Mouse (Mus musculus) left cerebral cortex, adult 6 months (tissue): ENCODE results near the gene a. TPM values are rescaled to one million over a fixed set of nuclear protein-coding genes. Genes with fewer than 3 reads are reported as not detected.

Experiments
- long read RNA-seq, 2 experiments: library from polyadenylated mRNA; unstranded; transcript quantifications; one replicate each; pipeline ENCODE4 v2.0.0; 2019 to 2020
- polyA plus RNA-seq: library from polyadenylated mRNA; unstranded; fragments of <200 nt; fragmentation: Nextera tagmentation; gene quantifications from 2 replicates; pipeline ENCODE4 v1.2.3, GENCODE M21; 2021

The a gene
- 0.47 and 0.90 TPM in 2 replicates for polyA plus RNA-seq
- long read RNA-seq, experiment 1, partial matches to known transcripts = 0 of 3 reads
- long read RNA-seq, experiment 1, other reads (novel, unspliced or antisense) = 3 of 3 reads
- long read RNA-seq, experiment 2, partial matches to known transcripts = 0 of 2 reads
- long read RNA-seq, experiment 2, other reads (novel, unspliced or antisense) = 2 of 2 reads

DNA sequence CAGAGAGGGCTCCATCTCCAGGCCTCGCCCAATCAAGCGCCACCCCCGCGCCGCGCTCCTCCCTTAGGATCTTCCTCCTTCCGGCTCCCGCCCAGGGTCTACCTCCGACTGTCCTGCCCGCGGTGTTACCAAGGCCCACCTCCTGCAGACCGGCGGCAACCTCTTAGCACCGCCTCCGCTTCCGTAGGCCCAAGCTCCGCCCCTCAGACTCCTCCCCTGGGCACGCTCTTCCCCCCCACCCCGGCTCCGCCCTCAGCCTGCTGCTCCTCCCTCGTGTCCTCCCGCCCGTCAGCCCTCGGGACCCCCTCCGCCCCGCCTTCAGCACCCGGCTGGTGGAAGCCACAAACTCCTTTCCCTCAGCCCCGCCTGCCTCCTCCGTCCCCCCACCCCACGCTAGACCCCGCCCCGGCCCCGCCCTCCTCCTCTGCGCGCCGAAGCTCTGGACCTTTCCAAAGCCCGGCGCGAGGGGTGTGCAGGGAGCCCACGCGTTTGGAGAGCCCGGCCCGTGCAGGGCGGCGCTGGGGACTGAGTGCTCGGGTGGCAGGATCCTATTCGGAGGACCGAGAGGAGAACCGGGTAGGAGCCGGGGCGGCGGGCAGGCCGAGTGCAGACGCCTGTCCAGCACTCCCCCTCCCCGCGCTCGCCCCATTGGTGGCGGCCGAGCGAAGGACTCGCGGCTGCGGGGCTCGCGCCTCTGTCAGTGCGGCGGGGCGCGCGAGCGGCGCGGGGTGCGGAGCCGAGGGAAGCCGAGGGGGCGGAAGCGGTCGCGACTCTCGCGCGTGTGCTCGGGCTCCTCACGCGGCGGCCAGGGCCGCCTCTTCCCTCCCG is at the start of gene a, which contains the start of gene Raly:
Gene a (plus strand): TSS at position 747 of the 828 bp plus-strand sequence.
Gene Raly (plus strand): TSS at position 441 of the 828 bp plus-strand sequence.

DNA sequence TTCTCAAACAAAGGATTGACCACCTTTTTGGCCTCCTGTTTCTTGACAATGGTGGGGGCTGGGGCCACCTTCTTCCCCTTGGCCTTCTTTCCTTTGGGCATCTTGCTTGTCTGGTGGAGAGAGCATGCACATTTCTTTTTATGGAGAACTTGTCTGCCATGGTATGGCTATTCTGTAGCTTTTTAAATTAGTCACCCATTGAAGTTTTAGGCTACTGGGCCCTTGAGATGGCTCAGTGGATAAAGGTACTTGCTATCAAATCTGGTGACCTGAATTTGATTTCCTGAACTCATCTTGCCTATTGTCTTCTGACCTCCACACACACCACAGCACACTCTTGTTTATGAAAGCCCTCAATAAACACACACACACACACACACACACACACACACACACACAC is 21.3 kb upstream of the a start, which contains the start of gene Gm14214:
Gene Gm14214 (minus strand): TSS at position 101 of the 400 bp plus-strand sequence.

GRCm38 (mm10) chr2:154892201-154893044 is 101.2 kb downstream of the a start, which contains the start of gene Eif2s2:
Gene Eif2s2 (minus strand): TSS chr2:154892935.

DNA sequence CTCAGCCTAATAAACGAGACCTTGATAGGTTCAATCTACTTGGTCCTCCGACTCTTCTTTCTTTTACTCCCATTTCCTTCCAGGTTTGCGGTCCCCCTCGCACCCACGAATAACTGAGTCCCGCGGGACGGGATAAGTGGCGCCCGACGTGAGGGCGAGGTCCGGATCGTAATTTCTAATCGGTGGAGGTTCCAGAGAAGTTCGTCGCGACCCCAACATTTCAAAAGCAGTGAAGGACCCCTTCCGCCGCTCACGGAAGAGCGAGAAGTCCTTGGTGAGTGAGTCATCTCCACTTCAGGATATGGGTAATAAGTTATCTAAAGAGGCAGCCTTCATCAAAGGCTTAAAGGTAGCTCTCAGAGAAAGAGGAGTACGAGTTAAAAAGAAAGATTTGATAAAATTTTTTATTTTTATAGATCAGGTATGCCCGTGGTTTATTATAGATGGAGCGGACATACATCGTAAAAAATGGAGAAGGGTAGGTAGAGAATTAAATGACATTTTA is 227.1 kb downstream of the a start, which contains the start of gene Gm14226:
Gene Gm14226 (plus strand): TSS at position 16 of the 505 bp plus-strand sequence.

DNA sequence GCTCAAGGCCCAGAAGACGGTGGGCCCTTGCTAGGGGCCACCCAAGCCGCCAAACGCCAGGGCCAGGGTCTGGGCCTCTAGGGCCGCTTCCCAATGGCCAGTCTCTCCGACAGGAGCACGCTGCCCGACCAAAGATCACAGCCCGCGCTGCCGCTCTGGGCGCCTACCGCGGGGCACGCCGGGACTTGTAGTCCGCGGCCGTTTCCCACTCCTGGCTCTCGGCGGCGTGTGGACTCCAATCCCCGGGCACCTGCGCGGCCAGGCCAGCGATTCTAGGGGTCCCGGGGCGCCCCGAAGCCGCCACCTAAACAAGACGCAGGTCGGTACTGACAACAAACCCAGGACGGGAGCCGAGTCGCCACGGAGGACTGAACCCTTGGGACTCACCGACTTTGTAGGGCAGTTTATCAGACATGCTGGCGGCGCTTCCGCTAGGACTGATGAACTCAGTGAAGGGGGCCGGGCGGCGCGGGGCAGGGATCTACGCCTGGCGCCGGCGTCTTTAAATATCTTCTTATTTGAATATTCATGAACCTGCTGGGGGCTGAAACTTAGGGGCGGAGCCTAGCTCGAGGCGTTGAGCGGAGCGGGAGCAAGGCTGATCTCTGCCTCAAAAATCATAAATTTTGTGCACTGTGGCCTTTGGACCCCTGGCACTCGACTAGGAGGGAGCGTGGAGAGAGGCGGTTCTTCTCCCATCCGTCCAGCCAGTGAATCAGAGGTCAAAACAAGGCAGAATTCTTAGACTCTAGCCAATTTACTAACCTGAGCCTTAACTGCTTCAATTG is 283.0 kb downstream of the a start, which contains the start of gene Ahcy:
Gene Ahcy (minus strand): TSS at position 520 of the 788 bp plus-strand sequence.

Other genes starting within 250 kb of the a start
- gene 1700003F12Rik, start 244.3 kb upstream of the a start, polyA plus RNA-seq = 1.1 and 1.3 TPM in 2 replicates
- gene Actl10, start 239.6 kb upstream of the a start, polyA plus RNA-seq = not detected in 2 replicates
- gene Necab3, start 232.5 kb upstream of the a start, polyA plus RNA-seq = 98.1 and 105 TPM in 2 replicates
- gene E2f1, start 221.5 kb upstream of the a start, polyA plus RNA-seq = 6.2 and 11.3 TPM in 2 replicates
- gene Pxmp4, start 187.7 kb upstream of the a start, polyA plus RNA-seq = 19.8 and 23.0 TPM in 2 replicates
- 1.1 and 1.2 TPM in 2 replicates for gene Zfp341, start 178.1 kb upstream of the a start, polyA plus RNA-seq
- gene 4930519P11Rik, start 178.0 kb upstream of the a start, polyA plus RNA-seq = 0.28 TPM in 1 of 2 replicates, not detected in the other
- 15.5 and 19.3 TPM in 2 replicates for gene Chmp4b, start 139.7 kb upstream of the a start, polyA plus RNA-seq
- gene Gm14214, start 21.4 kb upstream of the a start, polyA plus RNA-seq = not detected in 2 replicates
- 31.9 and 43.4 TPM in 2 replicates for gene Raly, start 306 bp upstream of the a start, polyA plus RNA-seq
- gene Eif2s2, start 101.5 kb downstream of the a start, polyA plus RNA-seq = 74.6 and 80.7 TPM in 2 replicates
- not detected in 2 replicates for gene Gm14226, start 226.9 kb downstream of the a start, polyA plus RNA-seq